Mouse (Mus musculus) B cell, adult 62 days (primary cell): Measurements from ENCODE around the gene Sult2b1. TPM values are rescaled to one million over a fixed set of nuclear protein-coding genes. Genes with fewer than 3 reads are reported as not detected.

Source experiments
- total RNA-seq: library from RNA; stranded (reverse); gene quantifications from 4 replicates; pipeline ENCODE4 v1.2.4, GENCODE M21; 2023

Sult2b1 gene
- total RNA-seq, 1 experiment from 2014 or later, result not detected

Other genes with a start within 250 kb of the Sult2b1 start
- not detected in 4 replicates for gene Hsd17b14, start 229.8 kb downstream of the Sult2b1 start, total RNA-seq
- gene Bcat2, start 214.5 kb downstream of the Sult2b1 start, total RNA-seq, result 29.0 to 35.7 TPM (median 34.2 TPM) in 4 replicates
- gene Fgf21, start 169.2 kb downstream of the Sult2b1 start, total RNA-seq, result not detected in 4 replicates
- gene Fut1, start 167.4 kb downstream of the Sult2b1 start, total RNA-seq, result not detected in 4 replicates
- gene Izumo1, start 162.9 kb downstream of the Sult2b1 start, total RNA-seq, result not detected in 4 replicates
- gene Rasip1, start 157.2 kb downstream of the Sult2b1 start, total RNA-seq, result 0.18 to 0.36 TPM (median 0.26 TPM) in 4 replicates
- gene Mamstr, start 144.7 kb downstream of the Sult2b1 start, total RNA-seq, result not detected in 4 replicates
- not detected in 4 replicates for gene Fut2, start 118.3 kb downstream of the Sult2b1 start, total RNA-seq
- not detected in 4 replicates for gene Ntn5, start 100.6 kb downstream of the Sult2b1 start, total RNA-seq
- not detected in 4 replicates for gene Sec1, start 90.3 kb downstream of the Sult2b1 start, total RNA-seq
- gene Car11, start 84.8 kb downstream of the Sult2b1 start, total RNA-seq, result not detected in 4 replicates
- gene Dbp, start 79.6 kb downstream of the Sult2b1 start, total RNA-seq, result 19.3 to 25.2 TPM (median 23.7 TPM) in 4 replicates
- 2,047 to 2,170 TPM (median 2,138 TPM) in 4 replicates for gene Rpl18, start 69.2 kb downstream of the Sult2b1 start, total RNA-seq
- 31.9 to 35.1 TPM (median 32.5 TPM) in 4 replicates for gene Sphk2, start 66.7 kb downstream of the Sult2b1 start, total RNA-seq
- gene Fam83e, start 63.5 kb downstream of the Sult2b1 start, total RNA-seq, result 1.0 to 1.9 TPM (median 1.5 TPM) in 4 replicates
- not detected in 4 replicates for gene Spaca4, start 58.9 kb downstream of the Sult2b1 start, total RNA-seq
- 0.12 to 0.39 TPM in 2 of 4 replicates, not detected in the others for gene Lmtk3, start 931 bp downstream of the Sult2b1 start, total RNA-seq
- gene Cyth2, start 29.9 kb upstream of the Sult2b1 start, total RNA-seq, result 132 to 162 TPM (median 146 TPM) in 4 replicates
- gene Kcnj14, start 40.1 kb upstream of the Sult2b1 start, total RNA-seq, result 3.5 to 4.3 TPM (median 3.9 TPM) in 4 replicates
- 29.3 to 33.0 TPM (median 30.4 TPM) in 4 replicates for gene Grwd1, start 46.3 kb upstream of the Sult2b1 start, total RNA-seq
- gene Kdelr1, start 88.1 kb upstream of the Sult2b1 start, total RNA-seq, result 51.0 to 58.7 TPM (median 51.4 TPM) in 4 replicates
- gene Grin2d, start 93.7 kb upstream of the Sult2b1 start, total RNA-seq, result 0.49 to 0.86 TPM (median 0.52 TPM) in 4 replicates
- not detected in 4 replicates for gene Syngr4, start 112.0 kb upstream of the Sult2b1 start, total RNA-seq
- gene Tmem143, start 112.3 kb upstream of the Sult2b1 start, total RNA-seq, result 7.6 to 13.6 TPM (median 9.5 TPM) in 4 replicates
- gene Emp3, start 136.7 kb upstream of the Sult2b1 start, total RNA-seq, result 201 to 243 TPM (median 228 TPM) in 4 replicates
- 6.3 to 12.1 TPM (median 9.0 TPM) in 4 replicates for gene Ccdc114, start 139.4 kb upstream of the Sult2b1 start, total RNA-seq
- gene Abcc6, start 245.6 kb upstream of the Sult2b1 start, total RNA-seq, result not detected in 4 replicates
- gene Nomo1, start 249.0 kb upstream of the Sult2b1 start, total RNA-seq, result 43.0 to 50.9 TPM (median 45.5 TPM) in 4 replicates